In genomic region chr3:65905281-65906169, GRCm38 (mm10) we compare ENCODE assay signal across 8 mouse cellular contexts. TPM values are rescaled to one million over a fixed set of nuclear protein-coding genes. Genes with fewer than 3 reads are reported as not detected.
A peak's percentile ranks its signal among the peaks of the same experiment; 100 is the strongest.
DNase-seq lines count a peak whose midpoint lies in the region; ATAC-seq and TF ChIP-seq lines count a peak whose summit lies in the region.

No protein-coding gene starts in this region.

- no peak for TF ChIP-seq CTCF in testis, adult 2 months (IDR thresholded peaks at IDR 0.05; ENCODE audit: control insufficient read depth, insufficient read depth, insufficient replicate concordance, low read depth, low read length)

- no peaks in the 10 kb centered on the region for H3K36me3 ChIP-seq in forebrain, embryonic 15.5 days
- no peaks in the 10 kb centered on the region for H3K36me3 ChIP-seq in forebrain, embryonic 11.5 days (ENCODE audit: control insufficient read depth, insufficient read depth, low read length)
- no peaks in the 10 kb centered on the region for H3K36me3 ChIP-seq in testis, adult 2 months (ENCODE audit: control insufficient read depth, insufficient read depth, low read length)
- H3K36me3 ChIP-seq in limb, embryonic 13.5 days, result no peaks in the 10 kb centered on the region
- no peaks in the 10 kb centered on the region for H3K36me3 ChIP-seq in stomach, embryonic 15.5 days

- no peak overlapping the region for H3K4me2 ChIP-seq in forebrain, embryonic 15.5 days (replicated peaks)
- no peak overlapping the region for H3K4me2 ChIP-seq in forebrain, embryonic 11.5 days (ENCODE audit: low read depth, low read length, severe bottlenecking)
- no peak overlapping the region for H3K4me2 ChIP-seq in limb, embryonic 13.5 days (replicated peaks)
- no peak overlapping the region for H3K4me2 ChIP-seq in stomach, embryonic 15.5 days

- TF ChIP-seq POLR2A in testis, adult 2 months (IDR thresholded peaks at IDR 0.05; ENCODE audit: control insufficient read depth, low read depth, low read length), result no peak

- 0 out of 2 replicates have a peak overlapping the region, but pooled peaks have one; percentile 11 for H3K27ac ChIP-seq in forebrain, embryonic 15.5 days (replicated peaks)
- no peak overlapping the region for H3K27ac ChIP-seq in forebrain, embryonic 11.5 days (ENCODE audit: low read depth, low read length)
- H3K27ac ChIP-seq in testis, adult 2 months (ENCODE audit: control insufficient read depth, insufficient read depth, low read depth, low read length), result peak overlapping the region; percentile 75
- peak overlapping the region; percentile 52; the same call in 1 of the 2 replicates for H3K27ac ChIP-seq in limb, embryonic 13.5 days
- peak overlapping the region; percentile 26; the same call in 1 of the 2 replicates for H3K27ac ChIP-seq in stomach, embryonic 15.5 days

- no peaks in the 10 kb centered on the region for H3K27me3 ChIP-seq in forebrain, embryonic 15.5 days
- no peaks in the 10 kb centered on the region for H3K27me3 ChIP-seq in forebrain, embryonic 11.5 days (ENCODE audit: control insufficient read depth, insufficient read depth, low read length)
- H3K27me3 ChIP-seq in testis, adult 2 months (ENCODE audit: control insufficient read depth, insufficient read depth, low read length), result no peaks in the 10 kb centered on the region
- no peaks in the 10 kb centered on the region for H3K27me3 ChIP-seq in limb, embryonic 13.5 days
- no peaks in the 10 kb centered on the region for H3K27me3 ChIP-seq in stomach, embryonic 15.5 days (replicated peaks)

- DNase-seq in forebrain, embryonic 11.5 days (ENCODE audit: low spot score), result no peak
- no peak for DNase-seq in testis, postnatal 10 days (ENCODE audit: low spot score)
- DNase-seq in ovary, postnatal 10 days (ENCODE audit: low spot score), result no peak

- no peaks in the 10 kb centered on the region for H3K9me3 ChIP-seq in forebrain, embryonic 15.5 days
- no peaks in the 10 kb centered on the region for H3K9me3 ChIP-seq in forebrain, embryonic 11.5 days (ENCODE audit: control insufficient read depth, low read length)
- H3K9me3 ChIP-seq in limb, embryonic 13.5 days, result no peaks in the 10 kb centered on the region
- H3K9me3 ChIP-seq in stomach, embryonic 15.5 days, result no peaks in the 10 kb centered on the region

- no peaks in the 10 kb centered on the region for H3K4me1 ChIP-seq in forebrain, embryonic 15.5 days
- no peaks in the 10 kb centered on the region for H3K4me1 ChIP-seq in forebrain, embryonic 11.5 days (replicated peaks; ENCODE audit: control insufficient read depth, insufficient read depth, low read length)
- H3K4me1 ChIP-seq in testis, adult 2 months (ENCODE audit: control insufficient read depth, insufficient read depth, low read length), result no peaks in the 10 kb centered on the region
- peaks cover 29% of the 10 kb centered on the region for H3K4me1 ChIP-seq in limb, embryonic 13.5 days
- no peaks in the 10 kb centered on the region for H3K4me1 ChIP-seq in stomach, embryonic 15.5 days

- WGBS in forebrain, embryonic 15.5 days, result 39% methylated on average over 7 of the region's 7 CpGs
- WGBS in forebrain, embryonic 11.5 days, result 48% methylated on average over 7 of the region's 7 CpGs
- WGBS in limb, embryonic 13.5 days, result 36% methylated on average over 7 of the region's 7 CpGs
- WGBS in stomach, embryonic 15.5 days, result 24% methylated on average over 7 of the region's 7 CpGs

- H3K9ac ChIP-seq in forebrain, embryonic 15.5 days (replicated peaks), result no peak overlapping the region
- H3K9ac ChIP-seq in forebrain, embryonic 11.5 days (ENCODE audit: low read length), result no peak overlapping the region
- no peak overlapping the region for H3K9ac ChIP-seq in limb, embryonic 13.5 days
- no peak overlapping the region for H3K9ac ChIP-seq in stomach, embryonic 15.5 days

- no peak overlapping the region for H3K4me3 ChIP-seq in forebrain, embryonic 15.5 days
- no peak overlapping the region for H3K4me3 ChIP-seq in forebrain, embryonic 11.5 days (ENCODE audit: low read depth, low read length)
- H3K4me3 ChIP-seq in testis, adult 2 months (ENCODE audit: control insufficient read depth, low read depth, low read length), result no peak overlapping the region
- no peak overlapping the region for H3K4me3 ChIP-seq in limb, embryonic 13.5 days
- H3K4me3 ChIP-seq in stomach, embryonic 15.5 days (replicated peaks), result no peak overlapping the region

- no peak for ATAC-seq in forebrain, embryonic 15.5 days (replicated peaks)
- ATAC-seq in forebrain, embryonic 11.5 days (replicated peaks; ENCODE audit: low FRiP score), result no peak
- no peak for ATAC-seq in limb, embryonic 13.5 days (ENCODE audit: low FRiP score, low read depth)
- 0 out of 2 replicates have a peak, but pooled peaks have one; percentile 35 for ATAC-seq in stomach, embryonic 15.5 days (ENCODE audit: insufficient read depth, low FRiP score, low read depth)
- no peak for ATAC-seq in monocyte, adult 5-6 weeks (replicated peaks; ENCODE audit: insufficient number of reproducible peaks, low FRiP score, low TSS enrichment, poor library complexity, severe bottlenecking)

RNA-seq across cellular contexts. Expression of gene Ccnl1, which starts 52.5 kb away (rescaled TPM):
- polyA plus RNA-seq in forebrain, embryonic 15.5 days (2015; fragmentation: Nextera tagmentation; extraction: Ambion mirVana), result 81.5 and 87.6 TPM in 2 replicates
- 124 and 130 TPM in 2 replicates for polyA plus RNA-seq in forebrain, embryonic 11.5 days (2014; fragmentation: Nextera tagmentation; extraction: Ambion mirVana)
- 30.3 and 30.5 TPM in 2 replicates for polyA plus RNA-seq in testis, adult 2 months (2012; rRNA removed)
- polyA plus RNA-seq in limb, embryonic 13.5 days (2015; fragmentation: Nextera tagmentation; extraction: Ambion mirVana), result 118 and 120 TPM in 2 replicates
- 109 and 110 TPM in 2 replicates for polyA plus RNA-seq in stomach, embryonic 15.5 days (2015; fragmentation: Nextera tagmentation; extraction: Ambion mirVana)
- 637 to 1,006 TPM (median 735 TPM) in 3 replicates for total RNA-seq in monocyte, adult 5-6 weeks (2017)
